Mouse (Mus musculus) G1E (cell line): Measurements from ENCODE around the gene Gm10134. TPM values are rescaled to one million over a fixed set of nuclear protein-coding genes. Genes with fewer than 3 reads are reported as not detected.

ENCODE experiments used
- ATAC-seq: 2 replicates; pipeline ENCODE4 v1.8.0; 2016; ENCODE audit warnings: mild to moderate bottlenecking; ENCODE audit not compliant: insufficient number of reproducible peaks, poor library complexity, low FRiP score, severe bottlenecking; ENCODE audit errors: extremely low read depth
- DNase-seq: peaks from one replicate; pipeline ENCODE4 v3.0.0; 2012; ENCODE audit warnings: low spot score
- H3K27me3 ChIP-seq: 2 replicates; pipeline ENCODE4 v1.6.1; 2012; ENCODE audit warnings: mild to moderate bottlenecking, low read length, inconsistent platforms; ENCODE audit not compliant: insufficient read depth
- H3K36me3 ChIP-seq: replicated peaks from 2 replicates; pipeline ENCODE3; 2012; ENCODE audit warnings: mild to moderate bottlenecking, inconsistent platforms
- H3K4me1 ChIP-seq: 2 replicates; pipeline ENCODE4 v1.6.1; 2012; ENCODE audit warnings: low read depth, low read length, inconsistent platforms, mixed read lengths; ENCODE audit not compliant: insufficient read depth
- H3K4me3 ChIP-seq: 2 replicates; pipeline ENCODE4 v1.5.1; 2012; ENCODE audit warnings: low read depth, mild to moderate bottlenecking, inconsistent platforms, low read length, moderate library complexity, mixed read lengths
- H3K9me3 ChIP-seq: replicated peaks from 2 replicates; pipeline ENCODE4 v1.6.1; 2012; ENCODE audit warnings: inconsistent platforms
- CTCF ChIP-seq: IDR thresholded peaks from 2 replicates; pipeline ENCODE4 v1.5.1; 2012; ENCODE audit warnings: low read depth, low read length, inconsistent platforms, mixed read lengths
- GATA1 ChIP-seq: IDR thresholded peaks from 2 replicates; pipeline ENCODE4 v1.6.1; 2012; ENCODE audit warnings: borderline replicate concordance, low read length, inconsistent platforms, mixed read lengths
- GATA2 ChIP-seq: IDR thresholded peaks from 2 replicates; pipeline ENCODE4 v1.6.1; 2012; ENCODE audit warnings: low read depth, low read length, inconsistent platforms, borderline replicate concordance
- POLR2AphosphoS5 ChIP-seq: IDR thresholded peaks from 2 replicates; pipeline ENCODE4 v1.6.1; 2012; ENCODE audit warnings: low read depth, low read length, inconsistent platforms; ENCODE audit not compliant: insufficient replicate concordance
- TAL1 ChIP-seq: conservative IDR thresholded peaks from 2 replicates; pipeline ENCODE4 v1.6.1; 2012; ENCODE audit warnings: low read depth, low read length, inconsistent platforms, mixed read lengths
- polyA plus RNA-seq: library from polyadenylated mRNA; stranded (reverse); fragments of >175 nt; gene quantifications from 2 replicates; pipeline ENCODE4 v1.2.3, GENCODE M21; 2012
- total RNA-seq, 2 experiments: library from RNA; stranded (forward) in 1 of 2; stranded (reverse) in 1 of 2; fragments of 200-1000 nt in 1 of 2; fragments of >200 nt in 1 of 2; fragmentation: Nextera tagmentation in 1 of 2; gene quantifications; 2 replicates each; pipeline ENCODE4 v1.2.3; 2014 to 2017

Gene Gm10134
- total and polyA plus RNA-seq, 3 experiments, result not detected

DNA sequence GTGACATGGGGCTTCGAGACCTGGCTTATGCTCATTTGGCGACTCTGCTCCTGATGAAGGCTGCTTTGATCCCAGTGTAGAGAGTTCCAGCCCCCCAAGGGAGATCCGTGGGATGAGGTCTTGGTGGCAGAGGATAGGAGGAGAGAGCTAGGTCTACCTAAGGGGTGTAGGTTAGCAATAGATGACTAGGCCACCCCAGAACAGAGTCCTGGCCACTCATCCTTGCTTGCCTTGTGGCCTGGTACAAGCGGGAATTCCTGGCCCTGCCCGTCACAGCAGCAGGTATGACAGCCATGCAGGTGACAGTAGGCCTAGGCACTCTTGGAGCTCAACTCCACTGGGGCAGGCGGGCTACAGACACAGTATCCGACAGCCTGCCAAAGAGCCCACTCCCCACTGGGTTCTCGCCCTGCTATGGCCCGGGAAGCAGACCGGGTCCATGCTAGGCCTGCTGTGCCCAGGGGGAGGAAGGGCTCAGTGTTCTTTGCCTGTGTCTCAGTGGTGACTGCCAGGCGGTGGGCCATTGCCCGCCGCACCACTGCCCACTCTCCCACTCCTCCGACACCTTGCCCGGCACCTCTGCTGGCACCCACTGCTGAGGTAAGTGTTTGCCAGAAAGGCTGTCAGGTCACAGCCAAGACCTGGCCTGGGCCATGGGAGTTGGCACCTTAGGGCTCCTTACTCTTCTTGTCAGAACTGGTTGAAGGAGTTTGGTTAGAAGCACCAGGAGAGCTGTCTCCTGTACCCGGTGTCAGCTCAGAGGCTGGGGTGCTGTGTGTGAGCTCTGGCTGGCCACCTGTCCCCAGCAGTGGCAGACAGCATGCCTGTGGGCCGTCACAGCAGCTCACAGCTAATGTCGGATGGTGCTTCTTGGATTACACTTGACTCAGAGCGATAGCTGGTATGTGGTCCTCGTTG lies 21.8 kb downstream of the Gm10134 start:
- H3K4me1 ChIP-seq, result peaks cover 5% of the 10 kb centered on the region
- DNase-seq, result no peak
- H3K4me3 ChIP-seq, result no peak overlapping the region
- no peak for TF ChIP-seq TAL1
- TF ChIP-seq POLR2AphosphoS5, result no peak
- no peak for TF ChIP-seq GATA1
- TF ChIP-seq GATA2, result no peak
- no peak for TF ChIP-seq CTCF
- H3K27me3 ChIP-seq, result peaks cover 53% of the 10 kb centered on the region
- ATAC-seq, result no peak
- H3K9me3 ChIP-seq, result no peaks in the 10 kb centered on the region
- no peaks in the 10 kb centered on the region for H3K36me3 ChIP-seq

DNA sequence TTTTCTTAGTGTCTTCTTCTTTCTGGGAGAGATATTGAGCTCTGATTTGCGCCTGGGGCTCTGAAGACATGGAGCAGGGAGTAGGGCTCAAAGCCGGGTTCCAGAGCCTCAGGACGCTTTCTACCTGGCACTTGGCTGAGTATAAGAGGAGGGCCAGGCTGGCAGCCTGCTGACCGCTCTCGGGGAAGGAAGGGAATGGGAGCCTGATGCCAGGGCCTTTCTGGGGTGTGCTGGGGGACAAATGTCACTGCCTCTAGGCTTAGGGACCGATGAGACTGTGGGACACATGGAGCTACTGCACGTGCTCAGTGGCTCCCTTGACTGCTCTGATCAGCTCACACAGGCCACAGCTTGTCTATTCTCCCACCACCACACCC lies 22.4 kb downstream of the Gm10134 start:
- no peak for TF ChIP-seq TAL1
- TF ChIP-seq POLR2AphosphoS5, result no peak
- no peak for TF ChIP-seq GATA2
- TF ChIP-seq CTCF, result no peak
- TF ChIP-seq GATA1, result no peak
- ATAC-seq (no peak), DNase-seq (no peak)
- Histone ChIP-seq H3K27me3 (peaks cover 59% of the 10 kb centered on the region), H3K4me1 (peaks cover 8% of the 10 kb centered on the region), H3K36me3 (no peaks in the 10 kb centered on the region), H3K9me3 (no peaks in the 10 kb centered on the region), H3K4me3 (no peak overlapping the region)

DNA sequence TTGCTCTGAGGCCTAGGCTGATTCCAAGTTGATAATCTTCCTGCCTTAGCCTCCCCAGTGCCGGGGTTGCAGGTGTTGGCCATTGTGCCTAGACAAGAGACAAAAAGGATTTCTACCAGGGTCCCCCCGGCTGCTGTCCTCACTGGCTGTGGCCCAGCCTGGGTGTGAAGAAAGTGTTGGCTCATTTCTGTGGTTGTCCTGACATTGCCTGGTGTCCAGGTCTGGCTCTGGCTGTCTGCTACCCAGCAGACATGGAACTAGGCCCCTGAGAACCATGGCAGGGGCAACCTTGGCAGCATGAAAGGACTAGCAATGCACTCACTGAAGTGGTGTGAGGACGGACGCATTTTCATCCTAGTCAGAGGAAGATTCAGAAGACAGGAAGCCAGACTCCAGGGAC lies 24.0 kb downstream of the Gm10134 start:
- ATAC-seq, result no peak
- no peak for DNase-seq
- Histone ChIP-seq H3K9me3 (no peaks in the 10 kb centered on the region), H3K36me3 (no peaks in the 10 kb centered on the region), H3K4me3 (no peak overlapping the region), H3K4me1 (peaks cover 11% of the 10 kb centered on the region), H3K27me3 (peaks cover 70% of the 10 kb centered on the region)
- TF ChIP-seq POLR2AphosphoS5, result no peak
- TF ChIP-seq TAL1, result no peak
- TF ChIP-seq GATA2, result no peak
- no peak for TF ChIP-seq CTCF
- TF ChIP-seq GATA1, result no peak

DNA sequence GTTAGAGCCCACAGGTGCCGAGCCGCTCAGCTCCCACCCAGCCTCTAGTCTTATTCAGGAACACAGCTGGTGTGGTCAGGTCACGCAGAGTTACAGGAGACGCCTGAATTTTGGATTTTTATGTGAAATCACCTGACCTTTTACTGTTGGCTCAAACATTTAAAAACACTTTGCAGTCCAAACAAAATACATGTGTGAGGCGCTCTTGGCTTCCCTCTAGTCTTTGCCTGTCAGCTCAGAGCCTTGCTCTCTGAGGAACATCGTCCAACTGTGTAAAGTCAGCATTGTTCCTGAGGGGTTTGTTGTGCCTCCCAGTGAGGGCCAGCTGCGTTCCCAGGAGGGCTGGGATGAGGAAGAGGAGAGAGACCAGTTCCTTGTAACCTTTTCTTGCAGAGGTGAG lies 24.4 kb downstream of the Gm10134 start:
- Histone ChIP-seq H3K4me3 (no peak overlapping the region), H3K36me3 (no peaks in the 10 kb centered on the region), H3K27me3 (peaks cover 72% of the 10 kb centered on the region), H3K9me3 (no peaks in the 10 kb centered on the region), H3K4me1 (peaks cover 10% of the 10 kb centered on the region)
- DNase-seq, result no peak
- ATAC-seq, result no peak
- TF ChIP-seq POLR2AphosphoS5 (no peak), TAL1 (no peak), GATA2 (no peak), CTCF (no peak)

DNA sequence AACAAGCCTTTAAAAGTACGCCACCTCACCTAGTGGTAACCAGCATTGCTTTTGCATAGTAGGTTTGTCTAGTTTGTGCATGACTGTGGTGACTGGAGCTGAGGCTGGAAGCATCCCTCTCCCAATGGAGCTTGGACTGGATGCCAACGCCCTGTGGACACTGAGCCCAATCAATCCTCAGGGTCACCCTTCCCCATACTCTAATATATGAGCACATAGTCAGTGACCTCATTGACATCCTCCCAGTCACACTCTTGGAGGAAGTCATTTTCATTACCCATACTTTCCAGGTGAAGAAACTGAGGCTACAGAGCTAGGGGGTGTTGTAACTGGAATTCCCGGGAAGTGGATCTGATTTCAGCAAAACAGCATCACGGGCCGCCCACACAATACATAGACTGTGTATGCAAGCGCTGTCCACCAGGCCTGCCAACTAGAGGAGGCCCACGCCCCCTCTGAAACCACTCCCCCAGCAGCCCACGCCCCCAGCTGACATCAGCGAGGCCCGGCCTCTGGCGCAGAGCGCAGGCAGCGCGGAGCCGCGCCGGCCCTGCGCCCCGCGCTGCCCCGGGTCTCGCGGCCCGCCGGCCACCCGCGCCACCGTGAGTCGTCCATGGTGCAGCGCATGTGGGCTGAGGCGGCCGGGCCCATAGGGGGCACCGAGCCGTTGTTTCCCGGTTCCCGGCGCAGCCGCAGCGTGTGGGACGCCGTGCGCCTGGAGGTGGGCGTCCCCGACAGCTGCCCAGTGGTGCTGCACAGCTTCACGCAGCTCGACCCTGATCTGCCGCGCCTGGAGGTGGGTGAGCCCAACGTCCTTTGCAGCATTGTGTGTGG lies 27.3 kb downstream of the Gm10134 start:
- DNase-seq (no peak), ATAC-seq (no peak)
- TF ChIP-seq GATA1 (no peak), POLR2AphosphoS5 (no peak), TAL1 (no peak), GATA2 (no peak), CTCF (no peak)
- Histone ChIP-seq H3K4me1 (peaks cover 5% of the 10 kb centered on the region), H3K36me3 (no peaks in the 10 kb centered on the region), H3K9me3 (no peaks in the 10 kb centered on the region), H3K27me3 (peaks cover 69% of the 10 kb centered on the region), H3K4me3 (peak overlapping the region; percentile 58; the same call in 1 of the 2 replicates)

DNA sequence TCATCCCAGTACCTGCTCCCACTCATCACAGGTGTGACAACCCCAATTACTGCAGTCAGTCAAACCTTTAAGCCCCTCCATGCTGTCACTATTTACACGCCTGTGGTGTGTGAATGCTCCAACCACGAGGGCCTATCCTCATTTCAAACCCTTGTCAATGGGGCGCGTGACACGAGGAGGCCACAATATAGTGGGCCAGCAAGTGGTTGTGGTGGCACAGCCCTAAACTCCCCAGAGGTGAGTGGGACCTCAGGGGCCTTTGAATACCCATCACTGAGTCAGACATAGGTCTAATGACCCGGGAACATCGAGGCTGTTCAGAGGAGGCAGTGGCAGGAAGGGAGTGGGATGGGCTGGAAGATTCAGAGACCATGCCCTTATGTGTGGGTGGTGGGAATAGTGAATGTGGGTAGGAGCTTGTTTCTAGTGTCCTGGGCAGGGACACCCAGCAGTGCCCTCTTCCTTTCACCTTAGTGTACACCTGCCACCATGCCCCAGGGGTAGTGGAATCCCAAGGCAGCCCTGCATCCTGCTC lies 28.1 kb downstream of the Gm10134 start:
- ATAC-seq (no peak), DNase-seq (no peak)
- no peaks in the 10 kb centered on the region for H3K36me3 ChIP-seq
- H3K27me3 ChIP-seq, result peaks cover 63% of the 10 kb centered on the region
- no peaks in the 10 kb centered on the region for H3K9me3 ChIP-seq
- peaks cover 5% of the 10 kb centered on the region for H3K4me1 ChIP-seq
- TF ChIP-seq GATA1 (no peak), GATA2 (no peak), TAL1 (no peak), CTCF (no peak), POLR2AphosphoS5 (no peak)
- no peak overlapping the region for H3K4me3 ChIP-seq
